Mouse (Mus musculus) ES-E14 (cell line): ENCODE measurements around the gene Gm3250. TPM values are rescaled to one million over a fixed set of nuclear protein-coding genes. Genes with fewer than 3 reads are reported as not detected.
A peak's percentile ranks its signal among the peaks of the same experiment; 100 is the strongest.
"Not testable (repeated sequence)": the region's sequence is repeated elsewhere in the genome, so short reads cannot be mapped to it uniquely, and the experiment has no call there.

Experiments
- DNase-seq: peaks from one replicate; pipeline ENCODE4 v3.0.0-alpha.2; 2013; ENCODE audit warnings: low read depth, low spot score
- H3K27ac ChIP-seq: 2 replicates; pipeline ENCODE4 v1.5.1; 2012; ENCODE audit warnings: low read depth, mild to moderate bottlenecking, low read length, moderate library complexity, mixed read lengths; ENCODE audit not compliant: poor library complexity, insufficient read depth, severe bottlenecking
- H3K36me3 ChIP-seq: 2 replicates; pipeline ENCODE4 v1.6.1; 2012; ENCODE audit warnings: mild to moderate bottlenecking, low read length, moderate library complexity, mixed read lengths; ENCODE audit not compliant: control insufficient read depth, poor library complexity, insufficient read depth, severe bottlenecking
- H3K4me1 ChIP-seq, 2 experiments: fragments of 150-350 bp in 1 of 2; sonication (generic) in 1 of 2; 2 replicates each; pipeline ENCODE4 v1.6.1; 2012; ENCODE audit warnings: low read length in 2 of 2, mild to moderate bottlenecking in 1 of 2, mixed read lengths in 1 of 2; ENCODE audit not compliant: control insufficient read depth in 2 of 2, insufficient read depth in 2 of 2, poor library complexity in 1 of 2
- H3K4me3 ChIP-seq, 2 experiments: fragments of 150-350 bp in 1 of 2; sonication (generic) in 1 of 2; 2 replicates each; pipeline ENCODE4 v1.5.1; 2012; ENCODE audit warnings: low read length in 2 of 2, low read depth in 1 of 2, mild to moderate bottlenecking in 1 of 2, mixed read lengths in 1 of 2; ENCODE audit not compliant: insufficient read depth in 1 of 2, poor library complexity in 1 of 2, severe bottlenecking in 1 of 2
- H3K9ac ChIP-seq: 2 replicates; pipeline ENCODE4 v1.6.1; 2012; ENCODE audit warnings: low read depth, mild to moderate bottlenecking, low read length, mixed read lengths; ENCODE audit not compliant: poor library complexity, insufficient read depth, severe bottlenecking
- H3K9me3 ChIP-seq: fragments of 150-350 bp; sonication (generic); 2 replicates; pipeline ENCODE4 v1.6.1; 2012; ENCODE audit warnings: low read depth, mild to moderate bottlenecking, low read length; ENCODE audit not compliant: control insufficient read depth, insufficient read depth
- CHD2 ChIP-seq: IDR thresholded peaks from 2 replicates; pipeline ENCODE4 v1.6.1; 2014; ENCODE audit warnings: mild to moderate bottlenecking, low read depth, low read length, inconsistent platforms
- HCFC1 ChIP-seq: IDR thresholded peaks from 2 replicates; pipeline ENCODE4 v1.6.1; 2012; ENCODE audit warnings: low read length, inconsistent platforms, borderline replicate concordance; ENCODE audit not compliant: insufficient read depth
- MAFK ChIP-seq: IDR thresholded peaks from 2 replicates; pipeline ENCODE4 v1.6.1; 2014; ENCODE audit warnings: mild to moderate bottlenecking, low read depth, low read length, inconsistent platforms; ENCODE audit not compliant: insufficient read depth
- ZC3H11A ChIP-seq: IDR thresholded peaks from 2 replicates; pipeline ENCODE4 v1.6.1; 2012; ENCODE audit warnings: low read depth, mild to moderate bottlenecking, inconsistent platforms, low read length, borderline replicate concordance
- ZNF384 ChIP-seq: IDR thresholded peaks from 2 replicates; pipeline ENCODE4 v1.6.1; 2012; ENCODE audit warnings: low read depth, low read length, inconsistent platforms
- in situ Hi-C, 2 experiments: fragments of 600-800 bp; cut with MboI; formaldehyde crosslinking; loops; one replicate each; pipeline ENCODE4 v1.15.1; 2025; ENCODE audit warnings: low sequenced_read_pairs in 2 of 2, inconsistent platforms in 1 of 2; ENCODE audit not compliant: unreplicated experiment in 2 of 2
- total RNA-seq: library from RNA; depleted of rRNA; stranded (reverse); fragments of 300-350 nt; gene quantifications from 2 replicates; pipeline ENCODE4 v1.2.3, GENCODE M21; 2012

Gm3250 gene
- total RNA-seq, 1 experiment: not detected

GRCm38 (mm10) chr10:77771225-77771624, 11.1 kb downstream of the Gm3250 start, which contains the start of gene Gm3238:
TSS of gene Gm3238 (minus strand) at chr10:77771325.
- H3K9ac ChIP-seq, DNase-seq, H3K9me3 ChIP-seq, in situ Hi-C loops, H3K27ac ChIP-seq, H3K4me1 ChIP-seq, H3K36me3 ChIP-seq, H3K4me3 ChIP-seq: not testable (repeated sequence)

DNA sequence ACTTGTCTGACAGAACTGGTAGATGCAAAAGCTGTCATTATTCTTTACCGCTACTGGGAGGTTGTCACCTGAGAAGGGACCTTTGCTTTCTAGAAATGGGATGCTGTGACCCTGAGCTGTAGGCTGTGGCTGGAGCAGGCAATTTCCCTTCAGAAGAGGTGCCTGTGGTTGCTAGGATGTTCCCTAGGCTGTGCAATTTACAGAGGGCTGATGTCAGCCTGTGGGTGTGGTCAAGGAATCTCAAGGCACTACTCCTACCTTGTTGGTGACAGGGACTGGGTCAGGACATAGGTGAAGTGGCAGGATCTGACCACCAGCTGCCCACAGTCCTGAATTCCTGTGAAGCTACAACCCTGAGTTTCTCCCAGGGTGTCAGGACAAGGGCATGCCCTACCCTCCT, 12.6 kb downstream of the Gm3250 start:
- no peaks in the 10 kb centered on the region for H3K36me3 ChIP-seq

DNA sequence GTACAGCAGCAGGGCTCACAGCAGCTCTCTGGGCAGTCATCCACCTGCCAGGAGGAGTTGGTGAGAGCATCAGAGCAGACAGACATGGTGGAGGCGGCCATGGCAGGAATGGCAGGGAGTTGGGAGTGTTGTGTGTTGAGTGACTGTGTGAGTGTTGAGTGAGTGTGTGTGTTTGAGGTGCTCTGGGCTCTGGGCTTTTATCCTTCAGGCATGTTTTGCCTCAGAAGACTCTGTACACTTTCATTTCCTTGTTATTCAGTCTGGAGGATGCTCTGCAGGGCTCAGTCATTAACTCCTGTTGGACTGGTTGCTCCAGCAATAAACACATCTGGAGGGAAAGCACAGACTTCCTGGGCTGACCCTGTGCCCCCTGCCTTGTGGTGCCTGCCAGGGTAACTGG, 22.8 kb downstream of the Gm3250 start, which contains the start of gene Gm3233:
Gene Gm3233, minus strand, starts transcription at position 101 of the 400 bp plus-strand sequence.
- H3K9ac ChIP-seq, H3K4me1 ChIP-seq, in situ Hi-C loops, H3K9me3 ChIP-seq, H3K4me3 ChIP-seq, H3K36me3 ChIP-seq, H3K27ac ChIP-seq, DNase-seq: not testable (repeated sequence)

More for the DNA sequence above, 12.6 kb downstream of the Gm3250 start:
- Histone ChIP-seq H3K27ac (no peak overlapping the region), H3K9me3 (no peaks in the 10 kb centered on the region), H3K4me1 (no peaks in the 10 kb centered on the region), H3K9ac (no peak overlapping the region), H3K4me3 (no peak overlapping the region)
- DNase-seq: no peak
- TF ChIP-seq HCFC1 (no peak), CHD2 (no peak), ZC3H11A (no peak), MAFK (no peak), ZNF384 (no peak)
- in situ Hi-C loops: no loop called here

DNA sequence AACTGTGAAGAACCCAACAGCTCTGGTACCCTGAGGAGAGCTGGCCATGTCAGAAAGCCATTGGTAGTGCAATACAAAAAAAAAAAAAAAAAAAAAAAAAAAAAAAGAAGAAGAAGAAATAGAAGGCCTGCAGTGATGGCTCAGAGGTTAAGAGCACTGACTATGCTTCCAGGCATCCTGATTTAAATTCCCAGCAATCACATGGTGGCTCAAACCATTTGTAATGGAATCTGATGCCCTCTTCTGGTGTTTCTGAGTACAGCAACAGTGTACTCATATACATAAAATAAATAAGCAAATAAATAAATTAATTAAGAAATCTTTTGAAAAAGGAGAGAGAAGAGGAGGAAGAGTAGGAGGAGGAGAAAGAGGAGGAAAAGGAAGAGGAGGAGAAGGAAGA, 28.9 kb downstream of the Gm3250 start:
- Histone ChIP-seq H3K4me1 (no peaks in the 10 kb centered on the region), H3K9me3 (no peaks in the 10 kb centered on the region), H3K9ac (no peak overlapping the region), H3K36me3 (no peaks in the 10 kb centered on the region), H3K27ac (no peak overlapping the region), H3K4me3 (no peak overlapping the region)
- TF ChIP-seq ZNF384 (peak; percentile 57; the same call in 1 of the 2 replicates), MAFK (no peak)
- no peak for DNase-seq
- in situ Hi-C loops: no loop called here

GRCm38 (mm10) chr10:77752312-77752711, 30.0 kb downstream of the Gm3250 start:
- in situ Hi-C loops, H3K9ac ChIP-seq, H3K4me1 ChIP-seq, H3K9me3 ChIP-seq, H3K27ac ChIP-seq, H3K36me3 ChIP-seq, DNase-seq, H3K4me3 ChIP-seq: not testable (repeated sequence)

GRCm38 (mm10) chr10:77751254-77751653, 31.1 kb downstream of the Gm3250 start, which contains the start of gene Gm9736:
TSS of gene Gm9736 (minus strand) at chr10:77751354.
- H3K27ac ChIP-seq, H3K9me3 ChIP-seq, H3K4me3 ChIP-seq, DNase-seq, in situ Hi-C loops, H3K9ac ChIP-seq, H3K4me1 ChIP-seq, H3K36me3 ChIP-seq: not testable (repeated sequence)

- H3K9ac ChIP-seq, H3K4me1 ChIP-seq, H3K36me3 ChIP-seq, in situ Hi-C loops, DNase-seq, H3K27ac ChIP-seq, H3K9me3 ChIP-seq, H3K4me3 ChIP-seq: not testable (repeated sequence)
Observed at GRCm38 (mm10) chr10:77750686-77751085, 31.7 kb downstream of the Gm3250 start.
